Mouse (Mus musculus) megakaryocyte, embryonic 14.5 days (primary cell): Measurements from ENCODE around the gene Entpd2.
"Not testable (repeated sequence)": the region's sequence is repeated elsewhere in the genome, so short reads cannot be mapped to it uniquely, and the experiment has no call there.

ENCODE experiments used
- FLI1 ChIP-seq: IDR thresholded peaks from 2 replicates; pipeline ENCODE4 v1.6.1; 2012; ENCODE audit warnings: low read length, inconsistent platforms, mixed read lengths
- GATA1 ChIP-seq: IDR thresholded peaks from 3 replicates; pipeline ENCODE4 v1.6.1; 2012; ENCODE audit warnings: mixed read lengths, low read length, inconsistent platforms, borderline replicate concordance

GRCm38 (mm10) chr2:25413436-25413835 is 17.8 kb downstream of the Entpd2 start:
- not testable (repeated sequence) for TF ChIP-seq FLI1, GATA1
